Mouse (Mus musculus) hindbrain, embryonic 11.5 days (tissue): ENCODE measurements around the gene Eya2. TPM values are rescaled to one million over a fixed set of nuclear protein-coding genes. Genes with fewer than 3 reads are reported as not detected.

Source experiments
- ATAC-seq: fragments of 200-750 bp; cut with Nextera tagmentation; 2 replicates; pipeline ENCODE4 v1.8.0; 2017; ENCODE audit warnings: mild to moderate bottlenecking, moderate TSS enrichment, moderate library complexity; ENCODE audit not compliant: low FRiP score
- DNase-seq: peaks from one replicate; pipeline ENCODE4 v3.0.0-alpha.2; 2015; ENCODE audit warnings: low spot score
- H3K27ac ChIP-seq: fragments of 300-500 bp; sonication (generic); 2 replicates; pipeline ENCODE4 v1.5.1; 2014; ENCODE audit warnings: mild to moderate bottlenecking, low read depth, low read length
- H3K27me3 ChIP-seq: fragments of 300-500 bp; sonication (generic); 2 replicates; pipeline ENCODE4 v1.6.1; 2014; ENCODE audit warnings: mild to moderate bottlenecking, low read length, moderate library complexity, mixed read lengths; ENCODE audit not compliant: control insufficient read depth, insufficient read depth
- H3K36me3 ChIP-seq: fragments of 300-500 bp; sonication (generic); 2 replicates; pipeline ENCODE4 v1.6.1; 2014; ENCODE audit warnings: mild to moderate bottlenecking, low read length, moderate library complexity, mixed read lengths; ENCODE audit not compliant: control insufficient read depth, insufficient read depth
- H3K4me1 ChIP-seq: fragments of 300-500 bp; sonication (generic); replicated peaks from 2 replicates; pipeline ENCODE4 v1.6.1; 2014; ENCODE audit warnings: low read length, mixed read lengths; ENCODE audit not compliant: control insufficient read depth, insufficient read depth
- H3K4me2 ChIP-seq: fragments of 300-500 bp; sonication (generic); replicated peaks from 2 replicates; pipeline ENCODE4 v1.6.1; 2014; ENCODE audit warnings: mild to moderate bottlenecking, low read depth, low read length
- H3K4me3 ChIP-seq: fragments of 300-500 bp; sonication (generic); 2 replicates; pipeline ENCODE4 v1.5.1; 2014; ENCODE audit warnings: low read depth, low read length
- H3K9ac ChIP-seq: fragments of 300-500 bp; sonication (generic); 2 replicates; pipeline ENCODE4 v1.6.1; 2014; ENCODE audit warnings: low read depth, low read length
- H3K9me3 ChIP-seq: fragments of 300-500 bp; sonication (generic); 2 replicates; pipeline ENCODE4 v1.6.1; 2016; ENCODE audit warnings: low read length; ENCODE audit not compliant: control insufficient read depth
- WGBS: fragments of 180-500 bp; shearing (Covaris S2); extraction: QIAGEN DNeasy Blood & Tissue Kit; methylation state at CpG from one replicate; pipeline ENCODE4 v1.1.7; 2014; 5-methylcytosine and 5-hydroxymethylcytosine counted together
- polyA plus RNA-seq: library from polyadenylated mRNA; unstranded; fragments of >200 nt; fragmentation: Nextera tagmentation; extraction: Ambion mirVana; gene quantifications from 2 replicates; pipeline ENCODE4 v1.2.1, GENCODE M21; 2014

The Eya2 gene
- polyA plus RNA-seq, 1 experiment from 2014 or later, result 14.8 TPM

DNA sequence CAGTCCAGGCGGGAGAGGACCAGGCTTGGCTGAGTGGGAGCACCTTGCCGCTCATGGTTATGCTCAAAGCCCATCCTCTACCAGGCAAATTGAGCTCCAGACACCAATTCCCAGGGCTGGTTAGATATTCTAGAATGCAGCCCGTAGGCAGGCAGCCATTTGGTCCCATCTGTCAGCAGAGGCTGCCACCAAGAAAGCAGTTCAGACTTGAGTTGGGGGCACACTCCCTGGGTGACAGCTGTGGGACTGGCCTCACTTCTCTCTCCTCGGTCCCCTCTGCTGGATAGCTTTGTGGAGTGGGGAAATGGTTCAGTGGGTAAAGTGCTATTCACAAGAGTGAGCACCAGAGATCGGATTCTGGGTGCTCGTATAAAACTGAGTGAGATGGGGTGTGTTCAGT, 32.0 kb downstream of the Eya2 start:
- Histone ChIP-seq H3K9ac (no peak overlapping the region), H3K4me2 (no peak overlapping the region), H3K4me1 (0 out of 2 replicates have a peak, but pooled peaks cover 2% of the 10 kb centered on the region), H3K36me3 (no peaks in the 10 kb centered on the region), H3K9me3 (no peaks in the 10 kb centered on the region), H3K27ac (peak overlapping the region; percentile 6; the same call in 1 of the 2 replicates), H3K27me3 (no peaks in the 10 kb centered on the region), H3K4me3 (no peak overlapping the region)
- 68% methylated on average over 6 of the region's 6 CpGs for WGBS
- DNase-seq, result no peak
- ATAC-seq, result no peak

GRCm38 (mm10) chr2:165627974-165628373, 33.1 kb downstream of the Eya2 start:
- no peak for DNase-seq
- 75% methylated on average over 6 of the region's 6 CpGs for WGBS
- no peak for ATAC-seq
- Histone ChIP-seq H3K9ac (no peak overlapping the region), H3K9me3 (no peaks in the 10 kb centered on the region), H3K4me1 (0 out of 2 replicates have a peak, but pooled peaks cover 2% of the 10 kb centered on the region), H3K27ac (no peak overlapping the region), H3K27me3 (no peaks in the 10 kb centered on the region), H3K4me2 (no peak overlapping the region), H3K4me3 (no peak overlapping the region), H3K36me3 (no peaks in the 10 kb centered on the region)

DNA sequence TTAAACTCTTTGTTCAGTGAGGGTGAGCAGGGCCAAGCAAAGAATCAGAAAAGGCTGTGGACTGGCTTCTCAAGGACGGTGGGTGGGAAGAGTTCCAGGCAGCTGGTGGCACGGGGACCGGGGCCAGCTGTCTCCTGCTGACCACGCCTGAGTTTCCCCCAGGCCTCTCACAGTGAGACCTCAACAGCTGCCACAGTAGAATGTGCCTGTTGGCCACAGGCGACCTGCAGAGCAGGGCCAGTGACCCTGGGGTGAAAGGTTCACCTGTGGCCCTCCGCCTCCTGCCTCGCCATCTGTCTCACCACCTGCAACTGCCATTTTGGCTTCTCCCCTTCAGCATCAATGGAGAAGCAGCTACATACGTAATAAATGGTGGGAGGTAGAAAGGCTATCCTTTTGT, 35.1 kb downstream of the Eya2 start:
- H3K4me1 ChIP-seq, result 0 out of 2 replicates have a peak, but pooled peaks cover 2% of the 10 kb centered on the region
- WGBS, result 30% methylated on average over 8 of the region's 8 CpGs
- no peak overlapping the region for H3K9ac ChIP-seq
- H3K27ac ChIP-seq, result no peak overlapping the region
- peak; percentile 39 for DNase-seq
- ATAC-seq, result peak; percentile 43; the same call in 1 of the 2 replicates
- H3K4me3 ChIP-seq, result no peak overlapping the region
- no peaks in the 10 kb centered on the region for H3K36me3 ChIP-seq
- H3K4me2 ChIP-seq, result no peak overlapping the region
- no peaks in the 10 kb centered on the region for H3K9me3 ChIP-seq
- H3K27me3 ChIP-seq, result no peaks in the 10 kb centered on the region

DNA sequence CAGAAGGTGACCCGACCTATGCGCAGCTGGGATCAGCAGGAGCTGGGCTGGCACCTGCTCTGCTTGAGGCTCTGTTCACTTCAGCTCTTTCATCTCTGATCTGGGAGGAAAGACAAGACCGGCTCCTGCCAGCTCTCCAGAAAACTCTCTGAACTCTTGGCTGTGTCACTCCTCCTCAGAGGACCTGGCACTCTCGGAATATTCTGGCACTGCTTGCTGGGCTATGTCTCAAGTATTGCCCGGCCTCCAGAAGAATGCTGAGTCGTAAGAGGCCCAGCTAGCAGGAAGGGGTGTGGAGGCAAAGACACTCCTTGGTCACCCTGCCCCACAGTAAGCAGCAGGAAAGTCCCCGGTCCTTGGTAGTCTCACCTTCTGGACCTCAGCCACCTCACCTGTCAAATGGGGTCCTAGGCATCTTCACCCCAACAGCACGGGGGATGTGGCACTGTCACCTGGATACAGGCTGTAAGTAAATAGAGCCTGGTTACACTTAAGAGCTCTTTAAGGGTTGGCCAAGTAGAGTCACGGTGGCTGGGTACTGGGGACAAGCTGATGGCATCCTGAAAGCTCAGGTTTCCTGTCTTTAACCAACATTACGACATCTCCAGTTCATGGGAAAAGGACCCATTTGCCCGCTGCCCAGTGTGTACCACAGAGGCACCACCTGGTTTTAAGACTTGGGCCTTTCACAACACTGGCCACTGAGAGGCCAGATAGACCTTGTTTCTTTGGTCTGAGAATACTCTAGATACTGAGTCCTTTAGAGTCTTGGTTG, 38.4 kb downstream of the Eya2 start:
- no peak overlapping the region for H3K9ac ChIP-seq
- no peaks in the 10 kb centered on the region for H3K27me3 ChIP-seq
- ATAC-seq (no peak), DNase-seq (no peak)
- no peaks in the 10 kb centered on the region for H3K36me3 ChIP-seq
- WGBS, result 82% methylated on average over 11 of the region's 11 CpGs
- no peak overlapping the region for H3K4me3 ChIP-seq
- H3K4me1 ChIP-seq, result no peaks in the 10 kb centered on the region
- H3K27ac ChIP-seq, result no peak overlapping the region
- no peak overlapping the region for H3K4me2 ChIP-seq
- no peaks in the 10 kb centered on the region for H3K9me3 ChIP-seq

GRCm38 (mm10) chr2:165634481-165634880, 39.6 kb downstream of the Eya2 start:
- H3K27ac ChIP-seq, result no peak overlapping the region
- no peaks in the 10 kb centered on the region for H3K9me3 ChIP-seq
- H3K27me3 ChIP-seq, result no peaks in the 10 kb centered on the region
- H3K4me2 ChIP-seq, result no peak overlapping the region
- H3K4me1 ChIP-seq, result no peaks in the 10 kb centered on the region
- ATAC-seq (no peak), DNase-seq (no peak)
- no peak overlapping the region for H3K9ac ChIP-seq
- H3K36me3 ChIP-seq, result no peaks in the 10 kb centered on the region
- H3K4me3 ChIP-seq, result no peak overlapping the region
- 57% methylated on average over 7 of the region's 7 CpGs for WGBS

- no peak for DNase-seq
- H3K36me3 ChIP-seq, result no peaks in the 10 kb centered on the region
- no peak overlapping the region for H3K4me2 ChIP-seq
- H3K9ac ChIP-seq, result no peak overlapping the region
- 76% methylated on average over 11 of the region's 11 CpGs for WGBS
- H3K4me3 ChIP-seq, result no peak overlapping the region
- H3K4me1 ChIP-seq, result peaks cover 8% of the 10 kb centered on the region
- no peak for ATAC-seq
- H3K27me3 ChIP-seq, result no peaks in the 10 kb centered on the region
- no peak overlapping the region for H3K27ac ChIP-seq
- no peaks in the 10 kb centered on the region for H3K9me3 ChIP-seq
Measured at GRCm38 (mm10) chr2:165639075-165639755, 44.4 kb downstream of the Eya2 start.

DNA sequence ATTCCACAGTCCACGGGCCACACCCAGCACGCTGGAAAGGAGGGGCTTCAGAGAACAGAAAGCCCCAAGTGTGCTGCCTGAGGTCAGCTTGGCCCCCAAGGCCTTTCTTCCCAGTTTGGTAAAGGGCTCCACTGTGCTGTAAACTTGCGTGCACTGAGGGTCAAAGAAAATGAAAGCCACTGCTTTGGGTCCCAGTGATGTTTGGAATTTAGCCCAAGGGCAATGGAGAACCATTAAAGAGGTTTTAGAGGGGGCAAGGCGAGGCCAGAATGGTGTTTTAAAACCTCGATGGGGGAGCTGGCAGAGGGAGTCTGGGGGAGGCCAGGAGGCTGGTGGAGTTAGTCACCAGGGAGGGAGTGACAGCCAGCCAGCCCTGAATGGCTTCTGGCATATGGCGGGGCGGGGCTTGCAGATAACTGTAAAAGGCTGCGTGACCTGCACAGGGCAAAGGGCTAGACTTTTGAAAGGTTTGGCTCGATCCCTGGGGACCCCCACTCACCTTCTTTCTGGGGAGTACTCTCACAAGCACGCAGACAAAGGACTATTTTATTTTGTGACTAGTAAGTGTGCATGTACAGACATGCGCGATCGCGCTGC, 47.2 kb downstream of the Eya2 start:
- no peaks in the 10 kb centered on the region for H3K36me3 ChIP-seq
- no peaks in the 10 kb centered on the region for H3K27me3 ChIP-seq
- peak overlapping the region; percentile 11; the same call in 1 of the 2 replicates for H3K9ac ChIP-seq
- no peak overlapping the region for H3K4me3 ChIP-seq
- H3K4me2 ChIP-seq, result no peak overlapping the region
- H3K27ac ChIP-seq, result peak overlapping the region; percentile 43
- 50% methylated on average over 14 of the region's 14 CpGs for WGBS
- H3K4me1 ChIP-seq, result peaks cover 8% of the 10 kb centered on the region
- H3K9me3 ChIP-seq, result no peaks in the 10 kb centered on the region
- peak; percentile 62 for DNase-seq
- peak; percentile 73 for ATAC-seq

- ATAC-seq (no peak), DNase-seq (no peak)
- Histone ChIP-seq H3K27me3 (no peaks in the 10 kb centered on the region), H3K4me1 (peaks cover 8% of the 10 kb centered on the region), H3K9me3 (no peaks in the 10 kb centered on the region), H3K4me2 (no peak overlapping the region), H3K36me3 (no peaks in the 10 kb centered on the region), H3K4me3 (no peak overlapping the region), H3K27ac (no peak overlapping the region), H3K9ac (no peak overlapping the region)
- WGBS, result 56% methylated on average over 3 of the region's 3 CpGs
Measured at GRCm38 (mm10) chr2:165643596-165643995, 48.8 kb downstream of the Eya2 start.
